Mouse (Mus musculus) neural tube, embryonic 13.5 days (tissue): ENCODE measurements at regions not wholly inside any gene's neighbourhood (a gene's known extent, or its start where the extent isn't known, plus 50 kb on each side); places are given as distances from the start of the nearest gene placed in this dataset.
"Not testable (repeated sequence)": the region's sequence is repeated elsewhere in the genome, so short reads cannot be mapped to it uniquely, and the experiment has no call there.

Experiments
- ATAC-seq: fragments of 200-750 bp; cut with Nextera tagmentation; 2 replicates; pipeline ENCODE4 v1.8.0; 2017; ENCODE audit warnings: low read depth, mild to moderate bottlenecking, moderate TSS enrichment, moderate library complexity
- H3K27ac ChIP-seq: fragments of 300-500 bp; sonication (generic); replicated peaks from 2 replicates; pipeline ENCODE4 v1.5.1; 2015; ENCODE audit warnings: moderate library complexity, mild to moderate bottlenecking, inconsistent platforms
- H3K27me3 ChIP-seq: fragments of 300-500 bp; sonication (generic); 2 replicates; pipeline ENCODE4 v1.6.1; 2015; ENCODE audit warnings: mild to moderate bottlenecking, inconsistent platforms
- H3K36me3 ChIP-seq: fragments of 300-500 bp; sonication (generic); 2 replicates; pipeline ENCODE4 v1.6.1; 2015; ENCODE audit warnings: mild to moderate bottlenecking, inconsistent platforms
- H3K4me1 ChIP-seq: fragments of 300-500 bp; sonication (generic); replicated peaks from 2 replicates; pipeline ENCODE4 v1.6.1; 2015; ENCODE audit warnings: inconsistent platforms
- H3K4me2 ChIP-seq: fragments of 300-500 bp; sonication (generic); 2 replicates; pipeline ENCODE4 v1.6.1; 2015; ENCODE audit warnings: inconsistent platforms, mild to moderate bottlenecking, moderate library complexity
- H3K4me3 ChIP-seq: fragments of 300-500 bp; sonication (generic); 2 replicates; pipeline ENCODE4 v1.5.1; 2015; ENCODE audit warnings: mild to moderate bottlenecking, inconsistent platforms
- H3K9ac ChIP-seq: fragments of 300-500 bp; sonication (generic); 2 replicates; pipeline ENCODE4 v1.6.1; 2015; ENCODE audit warnings: moderate library complexity, mild to moderate bottlenecking, inconsistent platforms
- H3K9me3 ChIP-seq: fragments of 300-500 bp; sonication (generic); 2 replicates; pipeline ENCODE4 v1.6.1; 2016; ENCODE audit warnings: inconsistent platforms
- WGBS: fragments of 180-500 bp; shearing (Covaris S2); methylation state at CpG from one replicate; pipeline ENCODE4 v1.1.7; 2015; 5-methylcytosine and 5-hydroxymethylcytosine counted together

- Histone ChIP-seq H3K4me2 (no peak overlapping the region), H3K27ac (no peak overlapping the region), H3K4me3 (no peak overlapping the region), H3K9me3 (no peaks in the 10 kb centered on the region), H3K27me3 (no peaks in the 10 kb centered on the region), H3K36me3 (no peaks in the 10 kb centered on the region), H3K4me1 (peaks cover 6% of the 10 kb centered on the region), H3K9ac (no peak overlapping the region)
- 36% methylated on average over 2 of the region's 2 CpGs for WGBS
- ATAC-seq = peak; percentile 50; the same call in 1 of the 2 replicates
Observed at GRCm38 (mm10) chr16:25478300-25478699, 191.7 kb downstream of the Tprg start.

DNA sequence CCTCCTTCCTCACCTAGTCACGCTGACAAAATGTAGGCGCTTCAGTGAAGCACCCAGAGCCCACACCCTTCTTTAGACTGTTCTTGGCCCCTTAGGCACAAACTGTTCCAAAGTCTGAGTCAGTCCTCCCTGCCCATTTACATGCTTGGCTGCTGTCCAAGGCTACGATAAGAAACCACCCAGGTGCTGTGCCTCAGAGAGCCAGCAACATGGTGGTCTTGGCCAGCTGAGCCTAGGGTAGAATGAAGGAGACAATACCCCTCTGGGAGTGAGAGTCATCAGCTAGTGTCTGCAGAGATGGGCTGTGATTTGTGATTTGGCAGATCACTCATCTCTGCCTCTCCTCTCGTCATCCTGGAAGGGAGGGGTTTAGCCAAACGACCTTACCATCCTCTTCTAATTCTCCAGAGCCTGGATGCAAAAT lies 197.2 kb downstream of the Tprg start:
- ATAC-seq = no peak; the same call in 1 of the 2 replicates
- no peaks in the 10 kb centered on the region for H3K9me3 ChIP-seq

GRCm38 (mm10) chr16:25485007-25485406 lies 198.4 kb downstream of the Tprg start:
- Histone ChIP-seq H3K4me2 (no peak overlapping the region), H3K9me3 (no peaks in the 10 kb centered on the region), H3K4me1 (peaks cover 5% of the 10 kb centered on the region; the same call in 1 of the 2 replicates), H3K9ac (no peak overlapping the region), H3K36me3 (no peaks in the 10 kb centered on the region), H3K27me3 (no peaks in the 10 kb centered on the region), H3K27ac (no peak overlapping the region), H3K4me3 (no peak overlapping the region)
- WGBS = 77% methylated on average over 9 of the region's 9 CpGs
- ATAC-seq = no peak

More for the DNA sequence above, 197.2 kb downstream of the Tprg start:
- no peak overlapping the region for H3K4me3 ChIP-seq
- H3K4me1 ChIP-seq = peaks cover 5% of the 10 kb centered on the region; the same call in 1 of the 2 replicates
- no peaks in the 10 kb centered on the region for H3K27me3 ChIP-seq
- H3K27ac ChIP-seq = no peak overlapping the region
- H3K9ac ChIP-seq = no peak overlapping the region
- no peaks in the 10 kb centered on the region for H3K36me3 ChIP-seq
- H3K4me2 ChIP-seq = no peak overlapping the region
- WGBS = 53% methylated on average over 5 of the region's 5 CpGs

DNA sequence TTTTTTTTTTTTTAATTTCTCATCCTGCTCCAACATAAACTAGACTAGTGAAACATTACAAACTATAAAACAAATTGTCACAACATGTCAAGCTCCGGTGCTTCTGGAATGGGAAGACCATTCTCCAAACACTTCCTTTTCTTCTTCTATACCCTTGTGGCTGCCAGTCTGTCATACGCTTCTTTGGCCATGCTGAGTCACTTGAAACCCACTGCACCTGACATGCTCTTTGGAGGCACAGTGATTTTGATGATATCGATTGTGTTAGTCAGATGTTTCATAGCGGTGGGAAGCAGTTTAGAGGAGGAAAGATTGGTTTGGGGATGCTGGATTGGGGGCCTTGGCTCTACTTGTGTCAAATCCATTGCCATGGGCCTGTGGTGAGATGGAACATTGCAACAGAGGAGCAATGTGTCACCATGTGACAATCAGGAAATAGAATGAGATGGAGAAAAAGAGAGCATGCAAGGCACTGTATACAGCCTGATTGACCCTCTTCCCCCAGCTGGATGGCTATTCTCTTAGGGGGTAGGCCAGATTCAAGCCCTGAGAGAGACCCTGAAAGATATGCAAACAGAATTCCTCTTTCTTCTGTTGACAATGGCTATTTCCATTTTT lies 197.0 kb upstream of the Trp63 start:
- Histone ChIP-seq H3K27me3 (no peaks in the 10 kb centered on the region), H3K4me2 (no peak overlapping the region), H3K9me3 (no peaks in the 10 kb centered on the region), H3K9ac (no peak overlapping the region), H3K36me3 (no peaks in the 10 kb centered on the region), H3K4me1 (peaks cover 5% of the 10 kb centered on the region; the same call in 1 of the 2 replicates), H3K27ac (no peak overlapping the region), H3K4me3 (no peak overlapping the region)
- no peak for ATAC-seq
- 94% methylated on average over 4 of the region's 4 CpGs for WGBS

GRCm38 (mm10) chr16:25490847-25491246 lies 192.7 kb upstream of the Trp63 start:
- ATAC-seq = no peak
- H3K27ac ChIP-seq = no peak overlapping the region
- WGBS = 81% methylated on average over 3 of the region's 3 CpGs
- no peak overlapping the region for H3K4me3 ChIP-seq
- no peak overlapping the region for H3K4me2 ChIP-seq
- no peaks in the 10 kb centered on the region for H3K4me1 ChIP-seq
- no peaks in the 10 kb centered on the region for H3K36me3 ChIP-seq
- H3K9ac ChIP-seq = no peak overlapping the region
- H3K27me3 ChIP-seq = no peaks in the 10 kb centered on the region
- H3K9me3 ChIP-seq = no peaks in the 10 kb centered on the region

DNA sequence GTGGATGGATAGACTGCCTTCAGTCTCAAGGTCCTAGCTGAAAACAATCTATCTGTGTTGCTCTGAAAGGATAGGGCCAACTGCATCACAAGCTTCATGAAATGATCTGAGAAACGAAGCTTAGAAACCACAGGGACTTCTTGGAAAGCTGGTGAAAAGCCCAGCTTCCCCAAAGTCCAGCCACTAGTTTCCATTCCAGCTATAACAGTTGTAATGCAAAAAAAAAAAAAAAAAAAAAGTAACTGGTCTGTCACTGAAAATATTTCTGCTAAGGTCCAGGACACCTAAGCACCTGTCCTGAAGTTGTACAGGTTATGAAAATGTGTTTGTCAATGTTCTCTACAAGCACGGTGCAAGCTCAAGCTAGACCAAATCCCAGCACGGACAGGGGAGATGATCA lies 189.4 kb upstream of the Trp63 start:
- no peak for ATAC-seq
- WGBS = 83% methylated on average over 3 of the region's 3 CpGs
- no peaks in the 10 kb centered on the region for H3K9me3 ChIP-seq
- H3K9ac ChIP-seq = no peak overlapping the region
- no peak overlapping the region for H3K27ac ChIP-seq
- H3K36me3 ChIP-seq = no peaks in the 10 kb centered on the region
- no peak overlapping the region for H3K4me2 ChIP-seq
- H3K4me3 ChIP-seq = no peak overlapping the region
- no peaks in the 10 kb centered on the region for H3K4me1 ChIP-seq
- no peaks in the 10 kb centered on the region for H3K27me3 ChIP-seq

- ATAC-seq = no peak
- H3K27me3 ChIP-seq = no peaks in the 10 kb centered on the region
- H3K4me1 ChIP-seq = no peaks in the 10 kb centered on the region
- H3K27ac ChIP-seq = no peak overlapping the region
- H3K4me3 ChIP-seq = no peak overlapping the region
- no peaks in the 10 kb centered on the region for H3K36me3 ChIP-seq
- H3K4me2 ChIP-seq = no peak overlapping the region
- no peak overlapping the region for H3K9ac ChIP-seq
- H3K9me3 ChIP-seq = no peaks in the 10 kb centered on the region
- 93% methylated on average over 2 of the region's 2 CpGs for WGBS
Observed at GRCm38 (mm10) chr16:25495586-25496196, 187.9 kb upstream of the Trp63 start.

GRCm38 (mm10) chr16:25504829-25505228 lies 178.7 kb upstream of the Trp63 start:
- Histone ChIP-seq H3K27ac (no peak overlapping the region), H3K36me3 (no peaks in the 10 kb centered on the region), H3K4me2 (no peak overlapping the region), H3K9ac (no peak overlapping the region), H3K27me3 (no peaks in the 10 kb centered on the region), H3K4me1 (no peaks in the 10 kb centered on the region), H3K9me3 (no peaks in the 10 kb centered on the region), H3K4me3 (no peak overlapping the region)
- ATAC-seq = no peak
- WGBS = 43% methylated on average over 3 of the region's 3 CpGs

DNA sequence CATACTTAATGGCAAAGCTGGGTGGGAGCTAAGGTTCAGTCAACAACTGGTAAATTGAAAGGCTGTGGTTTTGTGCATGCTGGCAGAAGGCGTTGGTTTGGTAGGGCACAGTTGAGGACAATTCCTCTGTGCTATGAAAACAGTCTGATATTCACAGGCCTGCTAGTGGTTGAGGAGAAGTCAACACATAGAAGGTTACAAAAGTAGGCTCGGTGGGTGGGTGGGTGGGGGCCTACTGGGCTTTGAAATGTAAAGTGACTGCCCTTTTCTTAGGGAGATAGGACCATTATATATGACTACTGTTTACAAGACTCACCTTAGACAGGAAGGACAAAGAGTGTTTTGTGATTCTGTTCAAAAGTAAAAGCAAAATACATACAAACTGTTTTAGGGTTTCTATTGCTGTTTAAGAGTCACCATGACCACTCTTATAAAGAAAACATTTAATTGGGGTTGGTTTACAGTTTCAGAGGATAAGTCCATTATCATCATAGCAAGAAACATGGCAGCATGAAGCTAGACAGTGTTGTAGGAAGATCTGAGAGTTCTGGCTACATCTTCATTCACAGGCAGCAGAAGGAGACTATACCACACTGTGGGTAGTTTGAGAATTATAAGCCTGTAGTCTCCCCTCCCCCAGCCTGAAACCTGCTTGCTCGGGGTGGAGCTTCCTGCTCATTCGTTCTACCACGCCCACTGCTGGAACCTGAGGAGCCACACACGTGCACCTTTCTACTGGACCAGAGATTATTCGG lies 166.3 kb upstream of the Trp63 start:
- no peaks in the 10 kb centered on the region for H3K4me1 ChIP-seq
- no peak for ATAC-seq
- H3K36me3 ChIP-seq = no peaks in the 10 kb centered on the region
- H3K27me3 ChIP-seq = no peaks in the 10 kb centered on the region
- no peak overlapping the region for H3K4me3 ChIP-seq
- 64% methylated on average over 5 of the region's 7 CpGs for WGBS
- H3K27ac ChIP-seq = no peak overlapping the region
- H3K4me2 ChIP-seq = no peak overlapping the region
- no peak overlapping the region for H3K9ac ChIP-seq
- no peaks in the 10 kb centered on the region for H3K9me3 ChIP-seq

DNA sequence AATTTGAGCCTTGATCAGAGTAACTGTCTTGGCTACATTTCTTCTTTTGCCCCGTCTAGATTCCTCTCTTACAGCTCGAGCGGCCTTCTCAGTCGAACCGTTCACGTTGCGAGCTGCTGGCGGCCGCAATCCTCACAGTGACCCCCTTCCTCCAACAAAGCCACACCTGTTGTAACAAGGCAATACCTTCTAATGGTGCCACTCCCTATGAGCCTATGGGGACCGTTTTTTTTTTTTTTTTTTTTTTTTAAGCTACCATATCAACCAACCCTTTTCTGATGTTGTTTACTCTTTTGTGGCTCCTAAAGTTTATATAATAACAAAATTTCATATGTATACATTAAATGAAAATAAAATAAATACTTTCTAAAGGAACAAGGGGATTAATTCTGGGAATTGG lies 160.4 kb upstream of the Trp63 start:
- H3K9me3 ChIP-seq, H3K4me3 ChIP-seq, H3K27ac ChIP-seq, H3K4me2 ChIP-seq, H3K9ac ChIP-seq, ATAC-seq, H3K36me3 ChIP-seq, H3K4me1 ChIP-seq, H3K27me3 ChIP-seq: not testable (repeated sequence)
- WGBS = 89% methylated on average over 9 of the region's 10 CpGs

- ATAC-seq = no peak
Observed at GRCm38 (mm10) chr16:25523621-25524020, 159.9 kb upstream of the Trp63 start.

GRCm38 (mm10) chr16:25527850-25528249 lies 155.7 kb upstream of the Trp63 start:
- H3K36me3 ChIP-seq = no peaks in the 10 kb centered on the region
- no peak overlapping the region for H3K4me2 ChIP-seq
- H3K4me1 ChIP-seq = no peaks in the 10 kb centered on the region
- no peak overlapping the region for H3K4me3 ChIP-seq
- H3K9me3 ChIP-seq = no peaks in the 10 kb centered on the region
- no peaks in the 10 kb centered on the region for H3K27me3 ChIP-seq
- no peak overlapping the region for H3K27ac ChIP-seq
- no peak overlapping the region for H3K9ac ChIP-seq
- no peak for ATAC-seq

More at GRCm38 (mm10) chr16:25523621-25524020, 159.9 kb upstream of the Trp63 start:
- H3K4me1 ChIP-seq = no peaks in the 10 kb centered on the region
- H3K27me3 ChIP-seq = no peaks in the 10 kb centered on the region
- H3K4me2 ChIP-seq = no peak overlapping the region
- WGBS = 77% methylated on average over 2 of the region's 2 CpGs
- no peak overlapping the region for H3K27ac ChIP-seq
- no peaks in the 10 kb centered on the region for H3K9me3 ChIP-seq
- no peak overlapping the region for H3K9ac ChIP-seq
- no peaks in the 10 kb centered on the region for H3K36me3 ChIP-seq
- no peak overlapping the region for H3K4me3 ChIP-seq
